Mouse (Mus musculus) heart, postnatal 0 days (tissue): ENCODE results near the gene Sapcd2.

Experiments used
- CTCF ChIP-seq: IDR thresholded peaks from 2 replicates; pipeline ENCODE4 v1.5.1; 2016; ENCODE audit warnings: antibody characterized with exemption, control low read depth, low read depth
- EP300 ChIP-seq: IDR thresholded peaks from 2 replicates; pipeline ENCODE4 v1.6.1; 2016; ENCODE audit warnings: antibody characterized with exemption, low read depth

DNA sequence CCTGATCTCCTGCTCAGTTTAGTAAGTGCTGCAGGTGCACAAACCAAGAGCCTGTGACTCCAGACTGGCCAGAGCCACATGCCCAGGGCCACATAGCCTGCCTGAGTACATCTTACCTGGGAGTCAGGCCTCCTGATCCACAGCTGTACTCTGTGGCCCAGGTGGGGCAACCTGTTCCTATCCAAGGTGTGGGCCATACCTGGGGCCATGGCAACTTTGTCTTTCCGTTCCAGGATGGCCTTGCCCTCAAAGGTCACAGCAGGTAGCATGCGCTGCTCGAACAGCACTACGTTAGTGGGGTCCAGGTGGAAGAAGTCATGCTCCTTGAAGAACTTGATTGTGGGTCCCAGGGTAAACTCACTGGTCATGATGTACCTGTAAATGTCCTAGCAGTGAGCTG lies 7.8 kb upstream of the Sapcd2 start:
- TF ChIP-seq CTCF (no peak), EP300 (no peak)
